Mouse (Mus musculus): ENCODE data around the gene Tmem102. TPM values are rescaled to one million over a fixed set of nuclear protein-coding genes. Genes with fewer than 3 reads are reported as not detected.

The Tmem102 gene
- total RNA-seq, 4 experiments from 2014 or later: 0.16 to 0.20 TPM; not detected in 2

DNA sequence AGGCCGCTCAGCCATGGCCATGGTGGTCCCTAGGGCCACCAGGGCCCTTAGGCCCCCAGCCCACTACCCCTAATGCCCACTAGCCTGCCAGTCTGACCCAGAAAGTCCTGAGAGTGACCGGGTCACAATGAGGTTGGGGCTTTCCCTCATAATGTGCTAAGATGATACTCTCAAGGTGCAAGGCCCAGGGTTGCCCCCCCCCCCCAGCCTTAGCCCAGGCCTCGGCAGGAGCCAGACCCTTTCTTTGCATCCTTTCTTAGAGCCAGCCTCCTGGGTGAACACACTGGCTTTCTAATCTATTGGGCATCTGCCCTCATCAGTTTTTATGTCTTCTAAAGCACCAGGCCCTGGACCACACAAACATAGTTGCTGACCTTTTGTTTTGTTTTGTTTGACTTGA lies 16.7 kb upstream of the Tmem102 start, which contains the start of gene Spem1:
Gene Spem1 (minus strand): TSS at position 101 of the 400 bp plus-strand sequence.
- no peak for DNase-seq (ENCODE audit: low spot score in 2 of 2)

DNA sequence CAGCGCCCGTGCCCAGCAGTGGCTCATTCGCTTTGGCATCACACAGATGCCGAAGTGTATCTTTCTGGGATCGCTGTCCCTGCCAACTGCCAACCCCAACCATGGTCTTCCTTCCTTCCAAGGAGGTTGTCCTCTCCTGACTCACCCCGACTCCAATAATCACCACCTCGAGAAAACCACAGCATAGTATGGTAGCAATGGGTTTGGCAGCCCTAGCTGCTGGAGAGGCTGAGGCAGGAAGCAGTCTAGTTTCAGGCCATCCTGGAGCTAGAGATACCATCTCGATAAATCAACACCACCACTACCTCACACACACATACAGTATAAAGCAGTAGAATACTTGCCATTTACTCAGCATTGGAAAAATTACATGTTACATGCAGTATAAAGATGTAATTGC lies 13.4 kb upstream of the Tmem102 start:
- DNase-seq (ENCODE audit: low spot score in 2 of 2): no peak

DNA sequence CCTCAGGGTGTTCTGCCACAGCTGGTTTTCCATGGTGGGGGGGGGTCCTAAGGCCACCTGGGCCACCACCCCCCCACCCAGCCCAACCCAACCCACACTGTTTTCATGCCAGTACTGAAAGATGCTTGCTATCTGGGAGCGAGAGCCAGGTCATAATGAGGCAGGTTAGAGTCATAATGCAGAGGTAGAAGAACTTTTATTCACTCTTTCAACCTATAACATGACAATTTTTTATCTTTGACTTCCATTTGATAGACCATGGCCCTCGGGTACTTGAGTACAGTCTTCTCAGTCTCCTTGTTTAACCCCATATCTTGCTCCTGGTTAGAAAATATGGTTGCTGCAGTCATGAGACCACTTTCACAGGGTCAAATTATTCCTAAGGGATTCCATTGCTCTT lies 12.9 kb upstream of the Tmem102 start, which contains the start of gene Spem2:
Gene Spem2 (minus strand): TSS at position 101 of the 400 bp plus-strand sequence.
- DNase-seq (ENCODE audit: low spot score in 2 of 2): no peak

DNA sequence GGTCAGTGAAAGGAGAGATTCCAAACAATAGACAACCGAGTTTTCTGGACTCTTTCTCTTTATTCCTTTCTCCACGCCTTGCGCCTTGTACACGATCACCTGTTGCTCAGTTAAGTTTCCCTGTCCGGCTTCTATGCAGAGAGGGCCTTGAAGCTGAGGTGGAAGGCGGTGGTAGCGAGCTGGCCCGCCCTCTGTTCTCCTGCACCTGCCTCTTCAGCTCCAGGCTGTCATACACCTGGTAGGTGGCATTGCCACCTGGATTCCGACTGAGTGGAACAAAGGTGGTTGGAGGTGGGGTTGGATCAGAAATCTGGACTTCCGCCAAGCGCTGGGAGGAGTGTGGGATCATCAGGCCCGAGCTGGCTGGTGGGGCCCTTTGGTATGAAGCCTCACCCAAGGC lies 11.1 kb upstream of the Tmem102 start:
- no peak for DNase-seq (ENCODE audit: low spot score in 2 of 2)

DNA sequence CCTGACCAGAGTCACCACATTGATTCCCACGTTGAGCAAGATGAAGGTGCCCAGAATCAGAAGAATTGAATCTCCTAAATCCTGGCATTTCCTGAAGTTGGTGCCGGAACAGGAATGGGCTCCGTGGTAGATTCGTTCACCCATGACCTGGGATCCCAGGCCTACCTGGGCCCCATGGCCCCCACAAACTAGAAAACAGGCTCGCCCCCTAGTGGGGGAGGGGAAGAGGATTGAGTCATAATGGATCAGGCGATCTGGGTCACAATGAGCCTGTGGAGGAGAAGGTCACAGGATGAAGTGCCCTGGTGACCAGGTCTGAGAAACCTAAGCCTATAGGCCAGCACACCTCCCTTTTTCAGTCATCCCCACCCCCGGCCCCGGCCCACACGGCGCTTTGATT lies 9.7 kb upstream of the Tmem102 start, which contains the start of gene Gm39566:
Gene Gm39566 (minus strand): TSS at position 144 of the 400 bp plus-strand sequence.
- no peak for DNase-seq (ENCODE audit: low spot score in 2 of 2)

DNA sequence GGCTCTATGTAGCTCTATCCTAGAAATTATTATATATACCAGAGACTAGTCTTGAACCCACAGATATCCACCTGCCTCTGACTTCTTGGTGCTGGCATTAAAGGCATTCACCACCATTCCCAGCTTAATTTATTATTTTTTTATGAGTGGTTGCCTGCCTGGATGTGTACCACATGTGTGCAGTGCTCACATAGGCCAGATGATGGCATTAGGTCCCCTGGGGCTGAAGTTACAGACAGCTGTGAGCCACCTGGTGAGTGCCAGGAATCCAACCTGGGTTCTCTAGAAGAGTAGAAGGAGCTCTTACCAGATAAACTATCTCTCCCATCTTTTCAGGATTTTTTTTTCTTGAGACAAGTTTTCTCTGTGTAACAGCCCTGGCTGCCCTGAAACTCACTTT lies 4.9 kb upstream of the Tmem102 start:
- no peak for DNase-seq (ENCODE audit: low spot score in 2 of 2)

DNA sequence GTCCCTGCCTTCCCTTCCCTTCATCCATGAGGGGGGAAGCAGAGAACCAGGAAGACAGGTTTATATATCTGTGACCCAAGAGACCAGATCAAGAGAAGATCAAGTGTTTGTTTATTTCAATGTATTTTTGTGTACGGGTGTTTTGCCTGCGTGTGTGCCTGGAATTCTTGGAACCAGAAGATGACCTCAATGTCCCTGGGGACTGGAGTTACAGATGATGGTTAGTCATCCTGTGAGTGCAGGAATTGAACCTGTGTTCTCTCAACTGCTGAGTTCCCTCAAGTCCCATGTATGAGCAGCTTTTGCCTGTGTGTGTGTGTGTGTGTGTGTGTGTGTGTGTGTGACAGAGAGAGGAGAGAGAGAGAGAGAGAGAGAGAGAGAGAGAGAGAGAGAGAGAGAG lies 2.2 kb upstream of the Tmem102 start:
- no peak for DNase-seq (ENCODE audit: low spot score in 2 of 2)

DNA sequence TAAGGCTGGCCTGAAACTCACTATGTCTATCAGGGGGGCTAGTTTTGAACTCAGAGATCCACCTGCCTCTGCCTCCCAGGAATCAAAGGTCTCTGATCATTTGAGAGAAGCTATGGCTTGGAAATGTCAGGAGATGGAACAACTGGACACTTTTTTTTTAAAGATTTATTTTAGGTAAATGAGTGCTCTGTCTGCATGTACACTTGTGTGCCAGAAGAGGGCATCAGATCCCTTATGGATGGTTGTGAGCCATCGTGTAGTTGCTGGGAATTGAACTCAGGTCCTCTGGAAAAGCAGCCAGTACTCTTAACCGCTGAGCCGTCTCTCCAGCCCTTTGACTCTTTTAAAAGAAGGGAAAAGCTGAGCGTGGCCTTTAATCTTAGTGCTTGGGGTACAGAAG lies 954 bp upstream of the Tmem102 start:
- no peak for DNase-seq (ENCODE audit: low spot score in 2 of 2)

DNA sequence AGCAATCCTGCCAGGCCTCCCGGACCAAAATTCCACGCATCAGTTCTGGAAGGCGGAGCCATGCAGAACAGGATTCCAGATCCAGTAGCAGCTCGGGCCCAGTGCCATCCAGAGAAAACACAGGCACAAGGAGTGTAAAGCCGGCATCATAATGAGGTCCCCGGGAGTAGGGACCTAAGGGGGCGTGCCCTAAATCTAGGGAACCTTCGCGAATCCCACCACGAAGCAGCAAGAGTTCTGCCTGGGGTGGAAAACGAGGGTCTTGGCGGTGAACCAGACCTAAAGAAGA lies 828 bp downstream of the Tmem102 start:
- no peak for DNase-seq (ENCODE audit: low spot score in 2 of 2)

DNA sequence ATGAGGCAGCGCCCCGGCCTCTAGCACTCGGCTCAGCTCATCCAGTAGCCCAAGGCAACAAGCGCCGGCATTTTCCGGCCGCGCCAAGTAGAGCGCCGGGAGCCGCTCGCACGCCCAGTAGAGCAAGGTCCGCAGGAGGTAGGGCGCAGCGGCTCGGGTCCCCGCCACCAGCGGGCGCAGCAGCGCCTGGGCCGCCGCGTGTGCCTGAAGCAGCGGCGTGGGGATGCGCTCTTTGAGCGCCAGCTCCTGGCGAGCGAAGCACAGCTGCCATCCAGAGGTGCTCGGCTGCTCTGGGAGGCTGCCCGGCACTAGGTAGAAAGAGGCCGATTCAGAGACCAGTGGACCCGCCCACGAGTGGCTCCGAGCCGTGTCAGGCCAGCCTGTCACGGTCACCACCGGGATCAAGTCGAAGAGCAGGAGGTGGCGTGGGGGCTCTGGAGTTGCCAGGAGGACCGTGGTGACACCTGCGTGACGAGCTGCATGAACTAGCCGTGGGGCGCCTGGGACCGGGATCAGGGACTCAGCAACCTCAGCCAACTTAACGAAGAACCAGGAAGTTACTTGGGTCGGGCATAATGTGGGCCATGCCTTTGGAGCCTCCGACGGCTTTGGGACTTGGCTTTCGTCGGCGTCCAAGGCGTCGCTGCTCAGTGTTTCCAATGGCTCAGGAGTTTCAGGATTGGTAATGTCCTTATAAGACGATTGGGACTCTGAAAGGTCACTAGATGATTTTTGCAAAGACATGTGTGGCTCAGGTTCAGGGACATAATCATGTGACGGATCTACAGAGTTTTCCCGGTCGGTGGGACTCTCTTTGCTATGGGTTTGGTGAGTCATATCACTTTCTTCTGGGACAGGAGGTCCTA lies 1.4 kb downstream of the Tmem102 start:
- peak in 1 of 2 experiments; percentile 49 for DNase-seq (ENCODE audit: low spot score in 2 of 2)

DNA sequence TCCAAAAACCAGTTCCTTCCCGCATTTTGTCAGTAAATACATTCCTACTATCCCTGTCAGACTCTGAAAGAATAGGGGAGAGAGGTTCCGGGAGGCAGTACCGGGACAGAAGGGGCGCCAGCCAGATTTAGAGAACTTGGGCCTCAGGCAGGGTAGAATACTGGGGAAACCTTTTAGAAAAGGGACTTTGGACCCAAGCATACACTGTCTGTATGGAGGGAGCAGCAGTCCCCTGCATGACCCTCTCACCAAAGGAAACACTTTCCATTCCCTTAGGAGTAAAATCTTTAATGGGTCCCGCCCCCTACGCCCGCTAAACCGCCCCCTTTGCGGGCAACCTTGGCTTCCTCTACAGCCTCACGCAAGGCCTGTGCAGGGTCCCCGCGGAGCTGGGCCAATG lies 2.1 kb downstream of the Tmem102 start:
- DNase-seq (ENCODE audit: low spot score in 2 of 2): no peak

DNA sequence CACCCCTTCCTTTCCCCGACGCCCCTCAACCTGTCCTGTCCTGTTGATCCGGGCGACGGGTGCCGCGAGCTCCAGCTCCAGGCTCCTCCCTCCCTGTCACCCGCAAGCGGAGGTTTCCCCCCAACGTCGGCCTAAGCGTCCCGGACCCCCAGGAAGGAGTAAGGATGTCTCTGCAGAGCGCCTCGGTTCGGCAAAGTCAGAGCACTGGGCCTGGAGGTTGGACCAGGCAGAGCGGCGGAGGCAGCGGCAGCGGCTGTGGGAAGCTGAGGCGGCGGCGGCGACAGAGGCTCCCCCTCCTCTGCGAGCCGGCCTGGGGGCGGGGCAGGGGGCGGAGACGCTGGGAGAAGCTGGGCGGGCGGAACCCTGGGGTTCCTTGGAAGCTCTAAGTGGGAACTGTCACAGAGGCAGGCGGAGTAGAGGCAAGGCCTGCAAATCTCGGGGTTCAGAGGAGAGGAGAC lies 2.7 kb downstream of the Tmem102 start:
- peak; percentile 54 to 64 for DNase-seq (ENCODE audit: low spot score in 2 of 2)

DNA sequence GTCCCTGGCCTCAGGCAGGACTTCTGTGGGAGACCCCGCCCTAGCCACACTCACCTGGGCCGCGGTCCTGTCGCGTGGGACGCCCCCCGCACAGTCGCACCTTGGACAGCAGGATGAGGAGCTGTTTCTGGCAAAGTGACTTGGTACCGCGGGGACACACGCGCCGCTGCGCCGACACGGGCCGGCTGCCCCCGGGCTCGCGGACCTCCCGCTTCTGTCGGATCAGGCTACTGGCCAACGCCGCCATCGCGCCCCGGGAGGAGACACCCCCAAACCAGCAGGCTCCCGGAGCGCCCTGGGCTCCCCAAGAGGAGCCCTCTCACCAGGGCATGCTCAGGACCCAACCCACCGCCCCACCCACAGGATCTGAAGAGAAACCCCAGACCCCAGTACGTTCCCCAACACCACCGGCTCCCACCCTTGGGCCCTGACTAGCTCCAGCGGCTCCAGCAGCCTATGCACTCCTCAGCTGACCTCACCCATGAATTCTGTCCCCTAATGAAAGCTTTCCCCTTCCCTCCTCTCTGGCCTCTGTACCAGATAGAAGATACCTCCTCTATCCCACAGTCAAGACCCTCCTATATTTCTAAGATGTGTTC lies 3.9 kb downstream of the Tmem102 start, which contains the start of gene Fgf11:
Gene Fgf11 (minus strand): TSS at position 479 of the 599 bp plus-strand sequence.
- DNase-seq (ENCODE audit: low spot score in 2 of 2): no peak

DNA sequence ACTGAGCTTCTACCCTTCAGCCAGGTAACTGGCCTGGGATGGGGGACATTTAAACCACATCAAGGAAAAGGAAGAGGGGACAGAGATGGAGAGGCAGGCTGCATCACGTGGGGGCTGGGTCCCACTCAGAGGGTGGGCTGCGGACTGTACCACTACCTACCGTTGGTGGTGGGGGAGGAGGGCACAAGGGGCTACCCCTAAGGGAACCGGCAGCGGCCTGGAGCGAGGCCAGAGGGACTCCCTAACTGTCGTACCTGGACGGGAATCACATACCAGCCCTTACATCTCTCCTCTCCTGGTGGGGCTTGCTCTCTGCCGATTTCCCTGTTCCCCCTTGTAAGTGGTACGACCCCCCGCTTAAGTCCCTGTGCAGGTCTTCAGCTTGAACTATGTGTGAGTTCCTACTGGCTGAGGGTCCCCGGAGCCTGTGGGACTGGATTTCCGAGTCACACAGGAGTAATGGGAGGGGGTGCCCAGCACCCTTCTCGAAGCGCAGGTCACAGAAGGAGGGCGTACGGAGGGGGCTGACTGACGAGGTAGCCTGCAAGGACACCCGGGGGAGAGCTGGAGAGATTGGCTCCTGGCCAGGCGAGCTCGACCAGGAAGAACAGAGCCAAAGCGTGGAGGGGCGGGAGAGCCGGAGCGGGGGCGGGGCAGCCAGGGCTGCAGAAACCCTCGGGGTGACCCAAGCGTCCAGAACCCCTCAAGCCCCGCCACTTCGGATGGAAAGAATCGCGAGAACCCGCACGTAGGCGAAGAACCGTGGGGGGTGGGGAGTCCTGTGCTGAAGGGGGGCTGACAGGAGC lies 4.8 kb downstream of the Tmem102 start:
- DNase-seq (ENCODE audit: low spot score in 2 of 2): peak in 1 of 2 experiments; percentile 45

DNA sequence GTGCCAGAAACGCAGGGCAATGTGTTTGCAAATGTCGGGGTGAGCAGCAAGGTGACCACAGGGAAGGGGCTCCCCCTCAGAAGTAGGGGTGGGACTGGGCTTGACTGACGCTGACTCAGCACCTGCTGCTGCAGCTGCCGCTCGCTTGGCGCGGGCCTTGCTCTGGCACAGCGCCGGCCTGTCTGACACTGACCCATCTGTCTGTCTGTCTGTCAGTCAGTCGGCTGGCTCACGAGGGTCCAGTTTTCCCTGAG lies 5.4 kb downstream of the Tmem102 start:
- no peak for DNase-seq (ENCODE audit: low spot score in 2 of 2)

DNA sequence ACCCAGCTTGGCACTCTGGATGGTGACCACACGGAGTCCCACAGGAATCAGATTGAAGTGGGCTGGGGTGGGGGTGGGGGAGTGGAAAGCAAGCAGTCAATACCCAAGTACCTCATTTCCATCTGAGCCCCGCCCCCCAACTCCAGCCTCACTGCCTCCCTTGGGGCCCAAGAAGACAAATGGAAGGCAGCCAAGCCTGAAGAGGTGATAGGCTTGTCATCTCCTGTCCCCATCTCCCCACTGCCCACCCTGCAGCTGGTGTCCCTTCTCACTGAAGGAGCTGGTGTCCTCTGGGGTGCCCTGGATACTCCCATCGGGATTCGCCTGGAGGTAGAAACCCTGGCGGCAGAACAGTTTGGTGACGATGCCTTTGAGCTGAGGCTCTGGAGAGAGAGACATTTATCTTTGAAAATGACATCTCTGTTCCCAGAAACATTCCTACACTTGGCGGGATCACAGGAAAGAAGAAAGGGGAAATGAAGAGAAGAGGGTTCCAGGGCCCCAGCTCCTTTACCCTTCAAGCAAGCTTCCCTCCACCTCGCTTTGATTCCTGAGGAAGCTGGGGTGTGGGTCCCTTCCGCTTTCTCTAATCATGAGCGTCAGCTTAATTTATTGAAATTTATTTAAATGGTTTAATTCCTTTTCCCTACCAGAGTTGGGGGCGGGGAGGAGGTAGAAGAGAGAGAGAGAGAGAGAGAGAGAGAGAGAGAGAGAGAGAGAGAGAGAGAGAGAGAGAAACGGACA lies 5.9 kb downstream of the Tmem102 start:
- DNase-seq (ENCODE audit: low spot score in 2 of 2): no peak

DNA sequence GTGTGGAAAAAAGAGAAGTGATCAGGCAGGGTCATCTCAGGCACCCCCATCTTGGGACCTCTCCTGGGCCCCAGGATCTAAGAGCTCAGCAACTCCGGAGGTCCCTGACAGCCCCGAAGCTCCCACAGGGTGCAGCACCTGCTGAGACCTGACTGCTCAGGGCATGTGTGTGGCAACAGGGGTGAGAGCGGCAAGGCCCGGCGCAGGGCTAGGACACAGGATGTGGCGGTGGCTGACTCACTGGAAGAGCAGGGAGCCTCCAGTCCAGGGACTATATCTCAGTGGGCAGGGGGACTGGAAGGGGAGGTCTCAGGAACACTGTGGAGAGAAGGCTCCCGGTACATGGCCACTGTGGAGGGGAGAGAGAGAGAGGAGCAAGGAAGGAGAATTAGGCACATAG lies 7.5 kb downstream of the Tmem102 start:
- no peak for DNase-seq (ENCODE audit: low spot score in 2 of 2)

DNA sequence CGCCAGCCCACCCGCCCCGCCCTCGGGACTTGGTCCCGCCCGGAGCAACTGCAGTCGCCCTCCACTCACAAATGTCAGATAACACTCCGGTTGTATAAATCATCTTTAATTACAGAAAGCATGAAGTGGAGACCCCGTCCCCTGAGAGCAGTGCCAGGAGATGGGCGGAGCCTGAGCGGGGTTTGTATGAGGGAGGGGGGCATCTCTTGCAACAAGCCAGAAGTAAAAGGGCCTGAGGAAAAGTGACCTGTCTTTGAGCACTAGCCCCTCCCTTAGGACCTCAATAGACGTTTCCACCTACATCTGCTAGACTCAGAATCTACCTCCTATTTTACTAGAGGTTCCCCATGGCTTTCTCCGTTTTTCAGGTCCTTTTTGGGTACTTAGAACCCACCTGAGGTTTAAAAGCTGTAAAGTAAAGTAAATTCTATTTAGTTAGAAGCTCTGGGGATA lies 9.4 kb downstream of the Tmem102 start:
- no peak for DNase-seq (ENCODE audit: low spot score in 2 of 2)

DNA sequence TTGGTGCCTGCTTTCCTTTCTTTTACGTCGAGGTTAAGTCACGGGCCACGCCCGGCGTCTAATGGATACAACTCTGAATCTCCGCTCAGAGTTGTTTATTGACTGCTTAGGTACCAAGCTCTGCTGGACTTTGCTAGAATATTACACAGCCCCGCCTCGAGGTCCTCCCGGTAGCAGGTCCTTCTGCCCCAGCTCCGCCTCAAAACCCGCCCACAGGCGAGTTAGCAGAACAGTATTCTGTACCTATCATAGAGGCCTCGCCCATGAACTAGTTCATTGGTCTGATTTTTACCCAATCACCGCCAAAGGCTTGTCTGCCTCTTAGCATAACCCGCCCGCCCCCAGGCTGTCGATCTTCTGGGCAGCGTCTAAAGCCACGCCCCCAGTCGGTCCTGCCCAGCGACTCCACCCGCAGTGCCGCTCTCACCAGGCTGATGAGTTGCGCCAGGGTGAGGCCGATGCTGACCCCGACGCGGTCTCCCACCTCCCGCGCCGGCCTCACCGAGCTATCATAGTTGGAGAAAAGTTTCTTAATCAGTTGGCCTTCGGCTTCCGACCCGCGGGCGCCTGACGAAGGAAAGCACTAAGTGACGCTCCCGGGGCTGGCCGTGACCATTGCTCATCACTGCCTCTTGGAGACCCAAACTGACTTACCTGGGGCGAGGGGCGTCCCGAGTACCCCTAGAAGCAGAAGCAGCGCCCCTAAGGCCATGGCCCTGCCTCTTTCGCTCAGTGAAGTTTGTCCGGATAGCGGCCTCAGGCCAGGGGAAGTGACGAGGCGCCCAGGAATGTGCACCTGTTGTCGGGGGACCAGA lies 10.0 kb downstream of the Tmem102 start, which contains the start of gene Chrnb1:
Gene Chrnb1 (minus strand): TSS at position 776 of the 815 bp plus-strand sequence.
- DNase-seq (ENCODE audit: low spot score in 2 of 2): peak; percentile 60 to 93

DNA sequence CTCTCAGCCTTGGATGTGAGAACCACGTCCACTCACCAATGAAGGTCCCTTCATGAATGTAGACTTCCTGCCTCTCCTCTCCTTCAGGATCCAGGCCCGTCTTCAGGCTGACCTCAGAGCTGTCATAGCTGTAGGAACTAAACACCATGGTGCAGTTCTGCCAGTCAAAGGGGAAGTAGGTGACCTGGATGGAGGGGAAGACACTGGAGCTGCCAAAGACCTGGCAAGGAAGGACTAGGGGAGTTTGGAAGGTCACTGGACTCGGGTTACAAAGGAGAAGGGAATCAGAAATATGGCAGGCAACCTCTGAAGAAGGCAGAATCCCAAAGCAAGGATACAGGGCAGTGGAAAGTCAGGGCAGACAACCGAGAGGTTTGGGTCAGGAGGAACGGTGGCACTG lies 12.0 kb downstream of the Tmem102 start:
- DNase-seq (ENCODE audit: low spot score in 2 of 2): no peak
